Mouse (Mus musculus): ENCODE measurements around the gene Col6a5.

GRCm38 (mm10) chr9:105976314-105976713 lies 15.9 kb upstream of the Col6a5 start:
- no peak for TF ChIP-seq CTCF (IDR thresholded peaks at IDR 0.05; ENCODE audit: control insufficient read depth, insufficient read depth, insufficient replicate concordance, low read depth, low read length)
- no peak for TF ChIP-seq POLR2A (IDR thresholded peaks at IDR 0.05; ENCODE audit: control insufficient read depth, low read depth, low read length)
